Mouse (Mus musculus) brown adipose tissue, adult 24 weeks (tissue): ENCODE results near the gene Spon1. TPM values are rescaled to one million over a fixed set of nuclear protein-coding genes. Genes with fewer than 3 reads are reported as not detected.

Source experiments
- H3K27ac ChIP-seq: fragments of 200-500 bp; replicated peaks from 2 replicates; pipeline ENCODE4 v1.5.1; 2012; ENCODE audit warnings: low read depth, mild to moderate bottlenecking, low read length
- H3K4me1 ChIP-seq: fragments of 200-500 bp; 2 replicates; pipeline ENCODE4 v1.6.1; 2012; ENCODE audit warnings: low read length, mixed read lengths; ENCODE audit not compliant: control insufficient read depth, insufficient read depth, insufficient read length
- H3K4me3 ChIP-seq: fragments of 200-500 bp; 2 replicates; pipeline ENCODE4 v1.5.1; 2012; ENCODE audit warnings: low read depth, mild to moderate bottlenecking, low read length, moderate library complexity; ENCODE audit not compliant: insufficient read depth
- polyA plus RNA-seq: library from polyadenylated mRNA; stranded (reverse); fragments of >200 nt; gene quantifications from 2 replicates; pipeline ENCODE4 v1.2.4, GENCODE M21; 2012; ENCODE audit not compliant: missing spikeins, insufficient read depth, insufficient read length

Spon1 gene
- polyA plus RNA-seq, 1 experiment = 0.87 TPM

DNA sequence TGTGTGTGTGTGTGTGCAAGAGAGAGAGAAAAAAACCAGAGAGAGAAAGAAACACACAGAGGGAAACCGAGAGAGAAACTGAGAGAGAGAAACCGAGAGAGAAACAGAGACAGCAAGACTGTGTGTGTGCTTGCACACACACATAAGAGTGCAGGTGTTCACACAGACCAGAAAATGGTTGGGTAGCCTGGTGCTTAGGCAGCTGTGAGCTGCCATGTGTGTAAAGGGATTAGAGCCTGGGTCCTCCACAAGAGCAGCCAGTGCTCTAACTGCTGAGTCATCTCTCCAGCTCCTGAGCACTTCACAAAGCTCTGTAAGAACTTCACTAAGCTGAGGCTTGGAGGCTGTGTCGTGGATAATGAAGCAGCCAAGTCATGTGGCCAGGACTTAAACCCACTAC, 80.8 kb downstream of the Spon1 start:
- no peak overlapping the region for H3K27ac ChIP-seq
- no peak overlapping the region for H3K4me3 ChIP-seq
- H3K4me1 ChIP-seq = no peaks in the 10 kb centered on the region

DNA sequence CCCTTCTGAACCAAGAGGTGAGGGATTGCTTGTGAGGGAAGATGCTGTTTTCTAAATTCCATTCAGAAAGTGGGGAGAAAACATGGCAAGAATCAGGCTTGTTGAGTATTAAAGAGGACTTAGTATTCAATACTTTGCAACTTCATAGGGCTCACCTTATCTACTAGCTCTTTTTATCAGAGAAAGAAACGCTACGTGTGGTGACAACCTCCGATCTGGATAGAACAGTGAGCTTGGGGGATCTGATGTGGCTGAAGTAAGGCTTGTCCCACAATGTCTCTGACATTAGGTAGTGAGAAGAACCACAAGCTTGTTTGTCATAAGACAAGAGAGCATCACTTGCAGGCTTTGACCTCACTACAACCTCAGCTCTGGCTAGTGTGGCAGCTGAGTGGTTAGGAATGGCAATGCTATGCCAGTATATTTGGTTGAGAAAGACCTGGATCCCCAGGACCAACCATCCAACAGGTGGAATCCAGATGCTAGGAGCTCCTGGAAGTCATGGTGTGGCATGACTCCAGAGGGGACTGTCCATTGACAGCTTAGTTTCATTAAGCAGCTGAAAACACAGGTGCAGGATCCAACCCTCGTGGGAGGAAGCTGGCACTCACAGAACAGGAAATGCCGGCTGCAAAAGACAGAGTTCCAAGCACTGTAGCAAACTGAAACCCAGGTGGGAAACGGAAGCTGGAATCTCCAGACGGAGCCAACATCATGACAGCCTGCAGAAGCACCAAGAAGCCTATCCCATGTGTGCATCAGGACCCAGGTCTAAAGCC, 81.4 kb downstream of the Spon1 start:
- no peaks in the 10 kb centered on the region for H3K4me1 ChIP-seq
- no peak overlapping the region for H3K4me3 ChIP-seq
- H3K27ac ChIP-seq = no peak overlapping the region

DNA sequence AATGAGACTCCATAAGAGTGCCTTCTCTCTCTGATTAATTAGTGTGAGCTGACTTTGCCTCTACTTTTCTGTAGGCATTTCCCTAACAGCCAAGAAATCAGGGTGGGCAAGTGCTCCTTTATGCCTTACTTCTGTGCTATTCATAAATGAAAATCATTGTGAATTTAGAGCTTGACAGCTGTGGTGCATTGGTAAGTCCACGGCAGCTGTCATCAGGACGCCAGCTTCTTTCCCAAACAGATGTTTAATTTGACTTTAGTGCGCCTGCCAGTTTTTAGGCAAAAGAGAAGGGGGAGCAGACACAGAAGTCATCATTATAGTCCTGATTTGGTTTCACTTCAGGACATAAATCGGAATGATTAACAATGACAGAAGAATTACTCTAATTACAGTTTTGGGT, 84.6 kb downstream of the Spon1 start:
- no peak overlapping the region for H3K4me3 ChIP-seq
- no peaks in the 10 kb centered on the region for H3K4me1 ChIP-seq
- H3K27ac ChIP-seq = no peak overlapping the region

DNA sequence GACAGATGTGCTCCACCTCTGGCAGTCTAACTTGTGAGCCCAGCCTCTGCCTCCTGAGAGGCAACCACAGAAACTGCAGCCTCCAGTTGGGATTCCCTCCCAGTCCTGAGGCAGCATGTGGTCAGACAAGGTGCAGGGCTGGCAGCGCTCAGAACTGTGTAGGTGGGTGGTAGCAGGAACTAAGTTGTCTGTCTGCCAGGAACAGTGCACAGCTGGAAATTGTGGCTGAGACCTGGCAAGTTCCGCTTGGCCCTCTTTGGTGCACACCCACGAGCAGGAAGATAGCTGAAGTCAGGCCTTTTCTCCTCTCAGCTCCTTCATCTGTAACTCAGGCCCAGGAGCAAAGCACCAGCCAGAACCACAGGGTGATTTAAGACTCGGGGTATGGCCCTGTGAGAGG, 89.6 kb downstream of the Spon1 start:
- Histone ChIP-seq H3K4me3 (no peak overlapping the region), H3K27ac (no peak overlapping the region), H3K4me1 (no peaks in the 10 kb centered on the region)

DNA sequence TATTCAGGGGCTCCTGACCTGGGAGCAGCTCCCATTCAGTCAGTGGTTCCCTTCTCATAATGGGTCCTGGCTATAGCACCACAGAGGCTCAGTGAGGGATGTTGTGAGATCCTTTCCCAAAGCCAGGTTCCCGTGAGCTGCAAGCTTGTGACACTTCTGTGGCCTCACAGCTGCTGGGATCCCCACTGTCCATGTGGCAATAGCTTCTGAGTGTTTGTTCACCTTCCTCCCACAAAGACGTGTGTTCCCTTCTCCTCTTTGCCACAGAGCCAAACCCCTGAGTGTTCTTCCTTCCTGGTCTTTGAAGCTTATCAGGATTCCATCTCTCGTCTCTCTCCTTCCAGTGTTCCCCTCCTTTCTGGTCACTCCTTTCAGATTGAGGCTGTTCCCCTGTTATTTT, 90.3 kb downstream of the Spon1 start:
- Histone ChIP-seq H3K4me1 (no peaks in the 10 kb centered on the region), H3K4me3 (no peak overlapping the region), H3K27ac (no peak overlapping the region)

DNA sequence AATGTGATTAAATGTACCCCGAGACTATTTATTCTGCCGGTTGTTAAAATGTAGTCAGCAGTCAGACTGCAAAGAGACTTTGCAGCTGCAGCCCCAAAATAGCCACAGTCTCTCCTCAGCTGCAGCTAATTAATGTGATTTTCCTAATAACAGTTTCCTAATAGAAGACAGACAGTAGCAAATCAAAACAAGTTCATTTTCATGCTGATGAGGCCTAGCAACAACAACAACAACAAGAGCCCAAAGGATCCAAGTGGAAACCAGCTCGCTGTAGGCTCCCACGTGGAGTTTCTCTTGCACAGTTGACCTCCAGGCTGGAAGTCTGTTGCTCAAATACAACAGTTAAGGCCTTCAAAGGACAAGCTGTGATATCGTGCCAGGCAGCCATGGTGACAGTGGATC, 93.7 kb downstream of the Spon1 start:
- H3K4me3 ChIP-seq = no peak overlapping the region
- no peak overlapping the region for H3K27ac ChIP-seq
- H3K4me1 ChIP-seq = no peaks in the 10 kb centered on the region

DNA sequence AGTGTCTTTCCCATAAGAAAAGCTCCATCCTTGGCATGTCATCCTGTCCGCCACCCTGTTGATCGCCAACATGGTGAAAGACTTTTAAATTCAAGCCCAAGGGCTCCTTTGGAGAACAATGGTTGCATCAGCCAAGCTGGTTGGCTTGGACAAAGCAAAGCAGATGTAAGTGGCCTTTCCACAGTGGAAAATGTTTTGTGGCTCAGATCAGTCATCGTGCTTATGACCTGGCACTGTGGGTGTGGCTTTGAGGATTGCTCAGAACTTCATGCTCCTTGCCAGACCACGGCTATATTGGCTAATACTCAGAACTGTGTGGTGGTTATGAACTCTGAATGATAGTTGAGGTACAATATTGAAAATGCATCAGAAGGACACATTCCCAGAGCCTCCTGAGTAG, 96.2 kb downstream of the Spon1 start:
- Histone ChIP-seq H3K27ac (no peak overlapping the region), H3K4me1 (no peaks in the 10 kb centered on the region), H3K4me3 (no peak overlapping the region)

DNA sequence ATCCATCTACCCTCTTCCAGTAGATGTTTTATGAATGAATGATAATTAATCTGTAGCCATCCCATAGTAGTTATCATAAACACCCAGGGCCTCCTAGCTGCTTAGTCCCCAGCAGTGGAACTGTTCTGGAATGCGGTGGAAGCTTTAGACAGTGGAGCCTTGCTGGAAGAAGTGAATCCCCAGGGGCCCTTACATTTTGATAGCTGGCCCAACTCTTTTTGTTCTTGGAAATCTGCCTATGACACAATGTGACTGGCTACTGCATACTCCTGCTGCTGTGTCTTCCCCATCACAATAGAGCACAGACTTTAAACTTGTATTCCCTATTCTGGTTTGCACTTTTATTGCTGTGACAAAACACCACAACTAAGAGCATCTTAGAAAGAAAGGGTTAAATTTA, 107.0 kb downstream of the Spon1 start:
- no peak overlapping the region for H3K4me3 ChIP-seq
- no peaks in the 10 kb centered on the region for H3K4me1 ChIP-seq
- no peak overlapping the region for H3K27ac ChIP-seq

DNA sequence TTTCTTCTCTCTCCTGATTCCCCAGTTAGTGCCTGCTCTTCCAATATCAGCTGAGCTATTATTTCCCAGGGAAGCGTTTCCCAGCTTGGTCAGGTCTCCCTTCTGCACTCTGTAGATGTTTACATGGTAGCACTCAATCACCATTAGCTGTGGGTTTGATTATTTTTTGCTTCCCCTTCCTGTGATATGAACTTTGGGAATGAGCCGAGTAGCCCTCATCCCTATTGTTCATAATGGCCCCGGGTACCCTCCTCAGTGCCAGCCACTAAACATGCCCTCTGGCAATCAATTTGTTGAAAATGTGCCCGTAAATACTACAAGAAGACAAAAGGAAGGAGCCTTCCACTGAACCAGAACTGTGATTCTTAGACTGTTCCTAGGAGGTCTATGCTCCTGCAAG, 111.7 kb downstream of the Spon1 start:
- Histone ChIP-seq H3K27ac (no peak overlapping the region), H3K4me1 (no peaks in the 10 kb centered on the region), H3K4me3 (no peak overlapping the region)

DNA sequence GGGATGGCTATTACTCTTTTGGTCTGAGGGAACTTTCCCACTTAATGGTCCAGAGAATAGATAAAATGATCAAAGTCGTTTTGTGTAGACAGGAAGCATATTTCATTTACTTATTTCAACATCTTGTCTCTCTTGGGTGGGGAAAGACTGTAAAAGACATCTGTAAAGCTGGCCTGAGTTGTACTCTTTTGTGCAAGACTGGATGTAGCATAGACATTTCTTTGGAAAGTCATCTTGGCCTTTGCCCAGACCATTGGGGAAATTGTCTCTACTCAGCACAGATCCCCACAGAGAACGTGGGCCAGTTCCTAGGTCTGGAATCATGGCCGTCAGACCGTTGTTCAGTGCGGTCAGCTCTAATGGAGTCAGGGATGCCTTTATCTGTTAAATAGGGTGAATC, 112.1 kb downstream of the Spon1 start:
- no peak overlapping the region for H3K27ac ChIP-seq
- no peak overlapping the region for H3K4me3 ChIP-seq
- H3K4me1 ChIP-seq = no peaks in the 10 kb centered on the region

DNA sequence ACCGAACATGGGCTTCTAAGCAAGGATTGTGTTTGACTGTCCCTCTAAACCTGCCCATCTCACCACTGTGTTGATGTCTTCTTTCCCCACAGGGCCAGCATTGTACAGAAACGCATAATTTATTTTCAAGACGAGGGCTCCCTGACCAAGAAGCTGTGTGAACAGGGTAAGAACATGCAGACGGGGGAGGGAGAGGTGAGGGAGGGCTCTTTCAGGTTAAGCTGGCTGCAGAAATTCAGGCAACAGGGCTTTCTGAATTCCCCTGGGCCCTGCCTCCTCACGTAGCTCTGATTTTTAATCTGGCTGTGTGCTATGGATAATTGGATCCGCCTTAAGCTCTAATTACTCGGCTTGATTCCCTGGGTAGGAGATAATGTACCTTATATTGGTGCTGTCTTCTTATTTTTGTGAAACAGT, 113.3 kb downstream of the Spon1 start:
- no peak overlapping the region for H3K27ac ChIP-seq
- no peak overlapping the region for H3K4me3 ChIP-seq
- no peaks in the 10 kb centered on the region for H3K4me1 ChIP-seq

DNA sequence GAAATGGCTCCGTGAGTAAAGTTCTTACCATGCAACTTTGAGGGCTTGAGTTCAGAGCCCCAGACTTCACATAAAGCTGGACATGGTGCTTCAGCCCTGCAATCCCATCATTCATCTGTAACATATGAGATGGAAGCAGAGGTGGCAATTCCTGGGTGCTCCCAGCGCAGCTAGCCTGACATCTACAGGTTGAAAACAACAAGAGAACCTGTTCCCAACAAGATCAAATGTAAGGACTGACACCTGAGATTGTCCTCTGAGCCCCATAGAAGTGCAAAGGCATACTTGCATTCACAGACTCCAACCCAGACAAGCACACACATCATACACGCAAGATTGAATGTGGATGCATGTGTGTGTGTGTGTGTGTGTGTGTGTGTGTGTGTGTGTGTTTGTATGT, 114.2 kb downstream of the Spon1 start:
- H3K4me3 ChIP-seq = no peak overlapping the region

DNA sequence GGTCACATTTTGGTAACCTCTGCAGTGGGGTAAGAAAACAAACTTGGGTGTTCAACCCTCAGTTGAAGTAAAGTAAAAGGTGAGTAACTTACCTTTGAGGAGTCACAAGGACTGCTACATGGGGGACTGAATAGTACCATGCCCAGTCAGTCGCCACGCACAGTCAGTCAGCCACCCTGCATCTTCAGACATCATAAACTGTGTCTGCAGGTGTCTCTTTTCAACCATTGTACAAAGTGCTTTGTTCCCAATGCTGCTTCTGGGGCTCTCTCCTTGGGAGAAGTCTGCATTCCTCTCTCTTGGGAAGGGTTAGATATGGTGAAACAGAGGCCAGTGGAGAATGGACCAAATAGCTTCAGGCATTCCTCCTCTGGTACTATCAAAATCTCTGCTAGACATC, 125.0 kb downstream of the Spon1 start:
- Histone ChIP-seq H3K4me1 (no peaks in the 10 kb centered on the region), H3K27ac (no peak overlapping the region), H3K4me3 (no peak overlapping the region)

More for the DNA sequence above, 114.2 kb downstream of the Spon1 start:
- H3K4me1 ChIP-seq = no peaks in the 10 kb centered on the region
- no peak overlapping the region for H3K27ac ChIP-seq

DNA sequence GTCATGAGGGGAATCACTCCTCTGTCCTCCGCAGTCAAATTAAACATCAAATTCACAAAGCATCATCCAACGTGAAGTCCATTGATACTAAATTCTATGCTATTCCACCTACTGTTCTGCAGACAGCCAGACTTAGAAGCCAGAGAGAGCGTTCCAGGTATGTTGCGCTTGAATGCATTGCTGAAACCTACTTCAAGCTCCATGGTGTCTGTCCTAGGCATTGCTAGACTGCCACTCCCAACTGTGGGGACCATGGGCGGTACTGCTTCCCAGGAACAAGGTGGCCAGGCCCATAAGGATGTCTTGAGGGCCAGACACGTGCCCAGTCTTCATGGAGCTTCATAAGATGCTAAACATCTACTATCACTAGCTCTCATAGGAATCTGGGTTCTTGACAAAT, 125.7 kb downstream of the Spon1 start:
- H3K27ac ChIP-seq = no peak overlapping the region
- no peak overlapping the region for H3K4me3 ChIP-seq
- no peaks in the 10 kb centered on the region for H3K4me1 ChIP-seq

DNA sequence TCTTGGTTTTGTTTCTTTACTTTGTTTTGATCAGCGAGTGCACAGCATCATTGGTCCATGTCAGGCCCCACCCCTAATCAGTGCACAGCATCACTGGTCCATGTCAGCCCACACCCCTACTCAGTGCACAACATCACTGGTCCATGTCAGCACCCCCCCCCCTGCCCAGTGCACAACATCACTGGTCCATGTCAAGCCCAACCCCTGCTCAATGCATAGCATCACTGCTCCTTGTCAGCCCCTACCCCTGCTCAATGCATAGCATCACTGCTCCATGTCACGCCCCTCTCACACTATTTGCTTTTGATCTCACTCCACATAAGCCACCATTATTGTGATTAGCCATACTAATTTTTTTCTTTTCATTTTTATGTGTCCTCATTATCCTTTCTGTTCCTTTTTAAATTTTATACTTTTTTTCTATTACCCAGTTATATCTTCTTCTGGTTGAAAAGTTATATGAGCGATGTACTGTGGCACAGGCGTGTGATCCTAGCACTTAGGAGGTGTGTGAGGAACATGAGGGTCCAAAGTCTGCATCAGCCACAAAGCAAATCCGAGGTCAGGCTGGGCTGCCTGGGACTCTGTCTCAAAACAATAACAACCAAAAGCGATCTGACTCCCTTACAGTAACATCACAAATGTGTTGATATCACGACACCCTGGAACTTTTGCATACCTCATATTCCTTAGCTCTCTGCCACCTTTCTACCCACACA, 128.3 kb downstream of the Spon1 start:
- Histone ChIP-seq H3K4me1 (no peaks in the 10 kb centered on the region), H3K27ac (no peak overlapping the region), H3K4me3 (no peak overlapping the region)

DNA sequence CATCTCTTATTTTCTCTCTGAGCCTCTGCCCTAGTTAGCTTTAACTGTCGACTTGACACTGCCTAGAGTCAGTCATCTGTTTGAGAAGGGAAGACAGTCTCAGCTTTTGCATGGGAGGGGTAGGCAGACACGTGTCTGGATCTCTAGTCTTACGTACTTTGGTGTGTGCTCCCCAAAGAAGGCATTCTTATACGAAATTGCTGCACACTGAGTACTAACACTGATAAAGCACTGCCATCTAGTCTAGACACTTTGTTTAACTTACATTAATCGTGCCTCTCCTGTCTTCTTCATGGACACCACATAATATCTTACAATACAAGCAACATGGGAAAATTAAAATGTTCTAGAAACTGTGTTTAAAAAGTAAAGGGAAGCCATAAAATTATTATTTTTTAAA, 129.5 kb downstream of the Spon1 start:
- no peak overlapping the region for H3K4me3 ChIP-seq
- no peak overlapping the region for H3K27ac ChIP-seq
- H3K4me1 ChIP-seq = no peaks in the 10 kb centered on the region
